Mouse (Mus musculus) yolk sac, embryonic 10.5 days (tissue): ENCODE measurements around the gene Sgpp1.
"Not testable (repeated sequence)": the region's sequence is repeated elsewhere in the genome, so short reads cannot be mapped to it uniquely, and the experiment has no call there.

Experiments
- DNase-seq: peaks from one replicate; pipeline ENCODE4 v3.0.0-alpha.2; 2017; ENCODE audit warnings: low spot score

Gene Sgpp1

GRCm38 (mm10) chr12:75689003-75689402 lies 46.5 kb downstream of the Sgpp1 start:
- DNase-seq: no peak

GRCm38 (mm10) chr12:75687314-75687713 lies 48.2 kb downstream of the Sgpp1 start:
- DNase-seq: no peak

- not testable (repeated sequence) for DNase-seq
Observed at GRCm38 (mm10) chr12:75684026-75684425, 51.5 kb downstream of the Sgpp1 start.

- DNase-seq: no peak
Observed at GRCm38 (mm10) chr12:75683598-75683997, 51.9 kb downstream of the Sgpp1 start.

- no peak for DNase-seq
Observed at GRCm38 (mm10) chr12:75682842-75683241, 52.7 kb downstream of the Sgpp1 start.

GRCm38 (mm10) chr12:75681101-75681500 lies 54.4 kb downstream of the Sgpp1 start:
- DNase-seq: no peak

- no peak for DNase-seq
Observed at GRCm38 (mm10) chr12:75678393-75678792, 57.1 kb downstream of the Sgpp1 start.

GRCm38 (mm10) chr12:75672630-75673029 lies 62.9 kb downstream of the Sgpp1 start:
- DNase-seq: no peak

GRCm38 (mm10) chr12:75671759-75672315 lies 63.7 kb downstream of the Sgpp1 start:
- no peak for DNase-seq

GRCm38 (mm10) chr12:75670611-75671010 lies 64.9 kb downstream of the Sgpp1 start:
- DNase-seq: no peak

GRCm38 (mm10) chr12:75669258-75670106 lies 66.0 kb downstream of the Sgpp1 start, which contains the start of gene Wdr89:
Gene Wdr89, minus strand, starts transcription at chr12:75669537.
- DNase-seq: peak; percentile 99

- no peak for DNase-seq
Observed at GRCm38 (mm10) chr12:75668916-75669257, 66.6 kb downstream of the Sgpp1 start.

- DNase-seq: no peak
Observed at GRCm38 (mm10) chr12:75668221-75668620, 67.3 kb downstream of the Sgpp1 start.

GRCm38 (mm10) chr12:75666939-75667338 lies 68.6 kb downstream of the Sgpp1 start:
- DNase-seq: no peak

- no peak for DNase-seq
Observed at GRCm38 (mm10) chr12:75664516-75664810, 71.1 kb downstream of the Sgpp1 start.
